Mouse (Mus musculus): ENCODE measurements at regions not wholly inside any gene's neighbourhood (a gene's known extent, or its start where the extent isn't known, plus 50 kb on each side); places are given as distances from the start of the nearest gene placed in this dataset.

- H3K9ac ChIP-seq (replicated peaks) = no peak overlapping the region
- H3K4me3 ChIP-seq = no peak overlapping the region
- WGBS = 88% methylated on average over 8 of the region's 8 CpGs
- no peak for ATAC-seq (ENCODE audit: low FRiP score, low read depth)
- no peaks in the 10 kb centered on the region for H3K4me1 ChIP-seq
- H3K4me2 ChIP-seq (replicated peaks) = no peak overlapping the region
- H3K36me3 ChIP-seq = no peaks in the 10 kb centered on the region
- H3K27ac ChIP-seq (replicated peaks) = no peak overlapping the region
- no peaks in the 10 kb centered on the region for H3K9me3 ChIP-seq
- H3K27me3 ChIP-seq = no peaks in the 10 kb centered on the region
Observed at GRCm38 (mm10) chr10:67819534-67819933, 92.9 kb downstream of the Zfp365 start.

GRCm38 (mm10) chr10:67813901-67814300 is 98.6 kb downstream of the Zfp365 start:
- Histone ChIP-seq H3K4me3 (no peak overlapping the region), H3K27me3 (no peaks in the 10 kb centered on the region), H3K9me3 (no peaks in the 10 kb centered on the region), H3K36me3 (no peaks in the 10 kb centered on the region), H3K9ac (replicated peaks) (no peak overlapping the region), H3K4me1 (no peaks in the 10 kb centered on the region), H3K27ac (replicated peaks) (no peak overlapping the region), H3K4me2 (replicated peaks) (no peak overlapping the region)
- 85% methylated on average over 4 of the region's 4 CpGs for WGBS
- ATAC-seq (ENCODE audit: low FRiP score, low read depth) = no peak

GRCm38 (mm10) chr10:67805131-67805530 is 107.3 kb downstream of the Zfp365 start:
- H3K4me2 ChIP-seq (replicated peaks) = no peak overlapping the region
- ATAC-seq (ENCODE audit: low FRiP score, low read depth) = no peak
- H3K27me3 ChIP-seq = no peaks in the 10 kb centered on the region
- H3K4me3 ChIP-seq = no peak overlapping the region
- 40% methylated on average over 4 of the region's 4 CpGs for WGBS
- no peaks in the 10 kb centered on the region for H3K9me3 ChIP-seq
- H3K9ac ChIP-seq (replicated peaks) = no peak overlapping the region
- H3K27ac ChIP-seq (replicated peaks) = no peak overlapping the region
- H3K4me1 ChIP-seq = no peaks in the 10 kb centered on the region
- no peaks in the 10 kb centered on the region for H3K36me3 ChIP-seq

GRCm38 (mm10) chr10:67804637-67805036 is 107.8 kb downstream of the Zfp365 start:
- no peaks in the 10 kb centered on the region for H3K27me3 ChIP-seq
- no peak overlapping the region for H3K9ac ChIP-seq (replicated peaks)
- no peak for ATAC-seq (ENCODE audit: low FRiP score, low read depth)
- WGBS = 63% methylated on average over 12 of the region's 12 CpGs
- H3K4me1 ChIP-seq = no peaks in the 10 kb centered on the region; the same call in 1 of the 2 replicates
- no peak overlapping the region for H3K4me3 ChIP-seq
- no peaks in the 10 kb centered on the region for H3K36me3 ChIP-seq
- H3K4me2 ChIP-seq (replicated peaks) = no peak overlapping the region
- no peak overlapping the region for H3K27ac ChIP-seq (replicated peaks)
- no peaks in the 10 kb centered on the region for H3K9me3 ChIP-seq

- Histone ChIP-seq H3K36me3 (no peaks in the 10 kb centered on the region), H3K4me2 (replicated peaks) (no peak overlapping the region), H3K4me1 (peaks cover 9% of the 10 kb centered on the region; the same call in 1 of the 2 replicates), H3K9ac (replicated peaks) (no peak overlapping the region), H3K27me3 (no peaks in the 10 kb centered on the region), H3K9me3 (no peaks in the 10 kb centered on the region), H3K4me3 (no peak overlapping the region), H3K27ac (replicated peaks) (no peak overlapping the region)
- 89% methylated on average over 8 of the region's 8 CpGs for WGBS
- ATAC-seq (ENCODE audit: low FRiP score, low read depth) = no peak
Observed at GRCm38 (mm10) chr10:67802156-67802555, 110.3 kb downstream of the Zfp365 start.

- H3K4me1 ChIP-seq = peaks cover 9% of the 10 kb centered on the region; the same call in 1 of the 2 replicates
- no peak overlapping the region for H3K27ac ChIP-seq (replicated peaks)
- H3K4me2 ChIP-seq (replicated peaks) = no peak overlapping the region
- H3K36me3 ChIP-seq = no peaks in the 10 kb centered on the region
- H3K9me3 ChIP-seq = no peaks in the 10 kb centered on the region
- WGBS = 93% methylated on average over 1 of the region's 1 CpGs
- no peaks in the 10 kb centered on the region for H3K27me3 ChIP-seq
- H3K9ac ChIP-seq (replicated peaks) = no peak overlapping the region
- no peak for ATAC-seq (ENCODE audit: low FRiP score, low read depth)
- no peak overlapping the region for H3K4me3 ChIP-seq
Observed at GRCm38 (mm10) chr10:67801619-67802018, 110.8 kb downstream of the Zfp365 start.

- 72% methylated on average over 10 of the region's 10 CpGs for WGBS
- Histone ChIP-seq H3K9me3 (no peaks in the 10 kb centered on the region), H3K9ac (replicated peaks) (no peak overlapping the region), H3K36me3 (no peaks in the 10 kb centered on the region), H3K27ac (replicated peaks) (no peak overlapping the region), H3K4me3 (no peak overlapping the region), H3K27me3 (no peaks in the 10 kb centered on the region), H3K4me2 (replicated peaks) (no peak overlapping the region), H3K4me1 (peaks cover 9% of the 10 kb centered on the region; the same call in 1 of the 2 replicates)
- ATAC-seq (ENCODE audit: low FRiP score, low read depth) = no peak
Observed at GRCm38 (mm10) chr10:67798991-67799390, 113.5 kb downstream of the Zfp365 start.

GRCm38 (mm10) chr10:67793206-67793605 is 119.3 kb downstream of the Zfp365 start:
- no peak overlapping the region for H3K4me2 ChIP-seq (replicated peaks)
- H3K36me3 ChIP-seq = no peaks in the 10 kb centered on the region
- no peak overlapping the region for H3K4me3 ChIP-seq
- ATAC-seq (ENCODE audit: low FRiP score, low read depth) = no peak
- WGBS = 81% methylated on average over 3 of the region's 3 CpGs
- H3K4me1 ChIP-seq = no peaks in the 10 kb centered on the region
- H3K9me3 ChIP-seq = no peaks in the 10 kb centered on the region
- no peak overlapping the region for H3K9ac ChIP-seq (replicated peaks)
- no peak overlapping the region for H3K27ac ChIP-seq (replicated peaks)
- H3K27me3 ChIP-seq = no peaks in the 10 kb centered on the region

- Histone ChIP-seq H3K4me1 (no peaks in the 10 kb centered on the region), H3K4me2 (replicated peaks) (no peak overlapping the region), H3K36me3 (no peaks in the 10 kb centered on the region), H3K9me3 (no peaks in the 10 kb centered on the region), H3K9ac (replicated peaks) (no peak overlapping the region), H3K4me3 (no peak overlapping the region), H3K27me3 (no peaks in the 10 kb centered on the region), H3K27ac (replicated peaks) (no peak overlapping the region)
- 82% methylated on average over 12 of the region's 12 CpGs for WGBS
- ATAC-seq (ENCODE audit: low FRiP score, low read depth) = no peak
Observed at GRCm38 (mm10) chr10:67789651-67790050, 122.8 kb downstream of the Zfp365 start.

- Histone ChIP-seq H3K27ac (replicated peaks) (no peak overlapping the region), H3K4me3 (no peak overlapping the region)
Observed at GRCm38 (mm10) chr10:67788116-67788515, 124.3 kb downstream of the Zfp365 start.

GRCm38 (mm10) chr10:67785563-67785962 is 126.9 kb downstream of the Zfp365 start:
- Histone ChIP-seq H3K4me1 (no peaks in the 10 kb centered on the region), H3K9ac (replicated peaks) (no peak overlapping the region), H3K9me3 (no peaks in the 10 kb centered on the region), H3K27me3 (no peaks in the 10 kb centered on the region), H3K36me3 (no peaks in the 10 kb centered on the region), H3K27ac (replicated peaks) (no peak overlapping the region), H3K4me3 (no peak overlapping the region), H3K4me2 (replicated peaks) (no peak overlapping the region)
- WGBS = 79% methylated on average over 2 of the region's 2 CpGs
- no peak for ATAC-seq (ENCODE audit: low FRiP score, low read depth)

More at GRCm38 (mm10) chr10:67788116-67788515, 124.3 kb downstream of the Zfp365 start:
- no peaks in the 10 kb centered on the region for H3K36me3 ChIP-seq
- H3K9me3 ChIP-seq = no peaks in the 10 kb centered on the region
- no peak for ATAC-seq (ENCODE audit: low FRiP score, low read depth)
- no peak overlapping the region for H3K9ac ChIP-seq (replicated peaks)
- H3K4me2 ChIP-seq (replicated peaks) = no peak overlapping the region
- no peaks in the 10 kb centered on the region for H3K4me1 ChIP-seq
- 92% methylated on average over 6 of the region's 6 CpGs for WGBS
- no peaks in the 10 kb centered on the region for H3K27me3 ChIP-seq

- Histone ChIP-seq H3K27me3 (no peaks in the 10 kb centered on the region), H3K9ac (replicated peaks) (no peak overlapping the region), H3K4me1 (no peaks in the 10 kb centered on the region), H3K9me3 (no peaks in the 10 kb centered on the region), H3K4me2 (replicated peaks) (no peak overlapping the region), H3K36me3 (no peaks in the 10 kb centered on the region), H3K27ac (replicated peaks) (no peak overlapping the region), H3K4me3 (no peak overlapping the region)
- 94% methylated on average over 10 of the region's 10 CpGs for WGBS
- ATAC-seq (ENCODE audit: low FRiP score, low read depth) = no peak
Observed at GRCm38 (mm10) chr10:67778341-67778740, 134.1 kb downstream of the Zfp365 start.

GRCm38 (mm10) chr10:67777721-67778120 is 134.7 kb downstream of the Zfp365 start:
- Histone ChIP-seq H3K9me3 (no peaks in the 10 kb centered on the region), H3K9ac (replicated peaks) (no peak overlapping the region), H3K4me3 (no peak overlapping the region), H3K36me3 (no peaks in the 10 kb centered on the region), H3K27me3 (no peaks in the 10 kb centered on the region), H3K4me2 (replicated peaks) (no peak overlapping the region), H3K27ac (replicated peaks) (no peak overlapping the region), H3K4me1 (no peaks in the 10 kb centered on the region)
- ATAC-seq (ENCODE audit: low FRiP score, low read depth) = no peak
- 96% methylated on average over 7 of the region's 7 CpGs for WGBS

All from midbrain, embryonic 12.5 days (tissue).